28 mouse cellular contexts compared by ENCODE assay signal in genomic region chr16:33766309-33766708, GRCm38 (mm10). TPM values are rescaled to one million over a fixed set of nuclear protein-coding genes. Genes with fewer than 3 reads are reported as not detected.
DNase-seq lines count a peak whose midpoint lies in the region; ATAC-seq and TF ChIP-seq lines count a peak whose summit lies in the region.
"Had no signal": no experiment of that assay in that cellular context is flagged by ENCODE, and none has a peak within 500 bp of the region (broad histone marks: within the 10 kb centered on the region; RNA-seq: fewer than 3 reads in every experiment).

No protein-coding gene starts in this region.

- peaks cover 21% of the 10 kb centered on the region; the same call in 1 of the 2 replicates for H3K36me3 ChIP-seq in liver, embryonic 12.5 days
- peaks cover 10% of the 10 kb centered on the region for H3K36me3 ChIP-seq in liver, postnatal 0 days (replicated peaks; ENCODE audit: insufficient read depth, low read length)
- peaks cover under 1% of the 10 kb centered on the region for H3K36me3 ChIP-seq in myocyte (ENCODE audit: control insufficient read depth, insufficient read depth)
- H3K36me3 ChIP-seq: hindbrain, embryonic 15.5 days had no signal

- H3K9me3 ChIP-seq in liver, embryonic 12.5 days (replicated peaks), result no peaks in the 10 kb centered on the region
- H3K9me3 ChIP-seq in liver, postnatal 0 days (ENCODE audit: low read length), result no peaks in the 10 kb centered on the region
- H3K9me3 ChIP-seq: forebrain, embryonic 13.5 days; heart, embryonic 12.5 days; hindbrain, embryonic 10.5 days; hindbrain, embryonic 15.5 days; megakaryocyte, embryonic 14.5 days; midbrain, embryonic 12.5 days; neural tube, embryonic 13.5 days had no signal

- DNase-seq in liver, postnatal 0 days, result no peak
- DNase-seq in ZHBTc4 (ENCODE audit: low read depth, low spot score), result peak; percentile 40
- no peak for DNase-seq in heart, postnatal 14 days
- no peak for DNase-seq in frontal cortex, adult 2 months (ENCODE audit: extremely low spot score in 1 of 2, low spot score in 1 of 2)
- DNase-seq in gastrocnemius, postnatal 4 days (ENCODE audit: low spot score in 2 of 2), result no peak
- DNase-seq: cerebellum, adult 11 months; cerebellum, adult 9-10 months; cerebellum, postnatal 36 days; gastrocnemius, postnatal 25 days; heart, adult 2 months; kidney, adult 9 months; kidney, postnatal 10 days; layer of hippocampus, postnatal 36 days; left cerebral cortex, postnatal 4 days; lung, postnatal 4 days had no signal

- no peak for TF ChIP-seq EP300 in liver, postnatal 0 days (IDR thresholded peaks at IDR 0.05; ENCODE audit: low read depth)

- no peak for TF ChIP-seq CTCF in liver, postnatal 0 days (IDR thresholded peaks at IDR 0.05; ENCODE audit: low read depth)

- H3K9ac ChIP-seq in liver, embryonic 12.5 days, result no peak overlapping the region
- no peak overlapping the region for H3K9ac ChIP-seq in liver, postnatal 0 days (replicated peaks)
- H3K9ac ChIP-seq: forebrain, embryonic 13.5 days; heart, embryonic 12.5 days; hindbrain, embryonic 15.5 days; midbrain, embryonic 12.5 days; neural tube, embryonic 13.5 days had no signal

- H3K79me2 ChIP-seq in myocyte (ENCODE audit: control insufficient read depth, insufficient read depth), result no peaks in the 10 kb centered on the region

- H3K27ac ChIP-seq in liver, embryonic 12.5 days, result no peak overlapping the region
- H3K27ac ChIP-seq in liver, postnatal 0 days (ENCODE audit: low read depth), result no peak overlapping the region
- H3K27ac ChIP-seq: forebrain, embryonic 13.5 days; heart, adult 2 months; hindbrain, embryonic 10.5 days; hindbrain, embryonic 15.5 days; midbrain, embryonic 12.5 days; neural tube, embryonic 13.5 days had no signal

- no peak for TF ChIP-seq POLR2A in myocyte (IDR thresholded peaks at IDR 0.05; ENCODE audit: insufficient read length, low read depth)

- H3K4me3 ChIP-seq in liver, embryonic 12.5 days, result peak overlapping the region; percentile 18; the same call in 1 of the 2 replicates
- H3K4me3 ChIP-seq in liver, postnatal 0 days (ENCODE audit: low read depth, low read length), result no peak overlapping the region
- no peak overlapping the region for H3K4me3 ChIP-seq in myocyte
- H3K4me3 ChIP-seq: forebrain, embryonic 13.5 days; heart, adult 2 months; heart, embryonic 12.5 days; hindbrain, embryonic 10.5 days; hindbrain, embryonic 15.5 days; megakaryocyte, embryonic 14.5 days; midbrain, embryonic 12.5 days; neural tube, embryonic 13.5 days had no signal

- no peaks in the 10 kb centered on the region for H3K27me3 ChIP-seq in liver, embryonic 12.5 days (replicated peaks)
- H3K27me3 ChIP-seq in liver, postnatal 0 days (ENCODE audit: insufficient read depth, low read length), result no peaks in the 10 kb centered on the region
- H3K27me3 ChIP-seq in myocyte (ENCODE audit: control insufficient read depth, insufficient read depth, insufficient read length), result no peaks in the 10 kb centered on the region
- H3K27me3 ChIP-seq: forebrain, embryonic 13.5 days; heart, embryonic 12.5 days; hindbrain, embryonic 15.5 days; megakaryocyte, embryonic 14.5 days; midbrain, embryonic 12.5 days; neural tube, embryonic 13.5 days had no signal

- intact Hi-C loops in heart, postnatal 14 days (cut with DNase I), result no loop called here

- peak; percentile 64; the same call in 1 of the 2 replicates for ATAC-seq in liver, embryonic 12.5 days
- no peak for ATAC-seq in liver, postnatal 0 days
- ATAC-seq: forebrain, embryonic 13.5 days; inflammation-experienced regulatory T-cells, adult 6 months had no signal

- H3K4me1 ChIP-seq in liver, embryonic 12.5 days, result peaks cover 59% of the 10 kb centered on the region
- H3K4me1 ChIP-seq in liver, postnatal 0 days (ENCODE audit: insufficient read depth), result peaks cover 12% of the 10 kb centered on the region
- H3K4me1 ChIP-seq: heart, embryonic 12.5 days had no signal

- H3K4me2 ChIP-seq in liver, embryonic 12.5 days, result peak overlapping the region; percentile 52
- no peak overlapping the region for H3K4me2 ChIP-seq in liver, postnatal 0 days (ENCODE audit: low read depth, low read length)
- H3K4me2 ChIP-seq in myocyte (ENCODE audit: low read depth), result no peak overlapping the region
- H3K4me2 ChIP-seq: forebrain, embryonic 13.5 days; heart, embryonic 12.5 days; hindbrain, embryonic 15.5 days; midbrain, embryonic 12.5 days; neural tube, embryonic 13.5 days had no signal

- H3ac ChIP-seq in myocyte (ENCODE audit: control insufficient read depth, insufficient read length), result no peak overlapping the region

- WGBS in liver, embryonic 12.5 days (ENCODE audit: insufficient replicate concordance), result 57% methylated on average over 12 of the region's 12 CpGs
- 74% methylated on average over 12 of the region's 12 CpGs for WGBS in liver, postnatal 0 days (ENCODE audit: insufficient replicate concordance)

TF ChIP-seq in myocyte, 11 proteins besides CTCF, POLR2A, EP300 and RAD21:
- TF ChIP-seq TCF12 (IDR thresholded peaks at IDR 0.05; ENCODE audit: insufficient read depth, poor library complexity, severe bottlenecking) (no peak), POLR2AphosphoS2 (IDR thresholded peaks at IDR 0.05; ENCODE audit: insufficient read length, low read depth) (peak; percentile 40)

RNA-seq across cellular contexts. Expression of gene Muc13, which starts 27.5 kb away (rescaled TPM):
- 5.2 and 5.5 TPM in 2 replicates for polyA plus RNA-seq in liver, embryonic 12.5 days (2016; fragmentation: Nextera tagmentation; extraction: Ambion mirVana)
- polyA plus RNA-seq in liver, postnatal 0 days (2015; fragmentation: Nextera tagmentation; extraction: Ambion mirVana), result 1.2 TPM in 2 replicates
- 0.05 TPM for polyA plus RNA-seq in myocyte (2012; fragmentation: generic; extraction: Trizol)
- under 1 TPM; 0.12 to 0.17 TPM for total RNA-seq in heart, postnatal 14 days (2021)
- 0.06 and 0.08 TPM in 2 replicates for polyA plus RNA-seq in frontal cortex, adult 2 months (2012; rRNA removed)
- total RNA-seq in gastrocnemius, postnatal 4 days (2021), result under 1 TPM; 0.10 to 0.16 TPM
- total RNA-seq: gastrocnemius, adult 18-20 months; gastrocnemius, postnatal 25 days; heart, adult 2 months; layer of hippocampus, postnatal 36 days; left cerebral cortex, postnatal 4 days had no signal
- polyA plus RNA-seq: forebrain, embryonic 13.5 days; heart, postnatal 0 days; midbrain, postnatal 0 days; neural tube, embryonic 13.5 days had no signal
